Mouse (Mus musculus) hindbrain, embryonic 11.5 days (tissue): ENCODE data around the gene Mfsd8. TPM values are rescaled to one million over a fixed set of nuclear protein-coding genes. Genes with fewer than 3 reads are reported as not detected.

ENCODE experiments used
- polyA plus RNA-seq: library from polyadenylated mRNA; unstranded; fragments of >200 nt; fragmentation: Nextera tagmentation; extraction: Ambion mirVana; gene quantifications from 2 replicates; pipeline ENCODE4 v1.2.1, GENCODE M21; 2014

Gene Mfsd8
- polyA plus RNA-seq, 1 experiment from 2014 or later, result 9.9 TPM

Other genes with a start within 250 kb of the Mfsd8 start
- 0.11 and 0.27 TPM in 2 replicates for gene Slc25a31, start 138.0 kb downstream of the Mfsd8 start, polyA plus RNA-seq
- gene Hspa4l, start 102.4 kb downstream of the Mfsd8 start, polyA plus RNA-seq, result 69.3 and 71.2 TPM in 2 replicates
- 57.1 and 60.6 TPM in 2 replicates for gene Plk4, start 46.9 kb downstream of the Mfsd8 start, polyA plus RNA-seq
- 5.2 and 8.6 TPM in 2 replicates for gene Abhd18, start 84 bp upstream of the Mfsd8 start, polyA plus RNA-seq
- gene 1700034I23Rik, start 55.7 kb upstream of the Mfsd8 start, polyA plus RNA-seq, result 0.20 and 0.51 TPM in 2 replicates
- 2.0 and 2.2 TPM in 2 replicates for gene Larp1b, start 102.9 kb upstream of the Mfsd8 start, polyA plus RNA-seq
- gene Pgrmc2, start 236.2 kb upstream of the Mfsd8 start, polyA plus RNA-seq, result 25.4 and 25.9 TPM in 2 replicates